Mouse (Mus musculus) cerebellum, adult 2 months (tissue): Measurements from ENCODE around the gene Letmd1. TPM values are rescaled to one million over a fixed set of nuclear protein-coding genes. Genes with fewer than 3 reads are reported as not detected.

ENCODE experiments used
- DNase-seq, 2 experiments: peaks; one replicate each; pipeline ENCODE4 v3.0.0; 2021
- H3K27ac ChIP-seq: fragments of 200-500 bp; 2 replicates; pipeline ENCODE4 v1.5.1; 2012; ENCODE audit warnings: low read length, control low read depth, inconsistent platforms; ENCODE audit not compliant: insufficient read depth
- H3K27me3 ChIP-seq: fragments of 200-500 bp; 2 replicates; pipeline ENCODE4 v1.6.1; 2012; ENCODE audit warnings: inconsistent platforms, mild to moderate bottlenecking, low read length, moderate library complexity; ENCODE audit not compliant: control insufficient read depth, insufficient read depth
- H3K4me1 ChIP-seq: fragments of 200-500 bp; 2 replicates; pipeline ENCODE4 v1.6.1; 2011; ENCODE audit warnings: low read length; ENCODE audit not compliant: control insufficient read depth, insufficient read depth
- H3K4me3 ChIP-seq: fragments of 200-500 bp; replicated peaks from 2 replicates; pipeline ENCODE3; 2011; ENCODE audit warnings: mild to moderate bottlenecking, low read depth, low read length, control low read depth; ENCODE audit not compliant: insufficient read depth
- CTCF ChIP-seq: fragments of 200-500 bp; IDR thresholded peaks from 2 replicates; pipeline ENCODE4 v1.5.1; 2011; ENCODE audit warnings: low read depth, mild to moderate bottlenecking, control low read depth, low read length, moderate library complexity, borderline replicate concordance; ENCODE audit not compliant: insufficient read depth
- POLR2A ChIP-seq: fragments of 200-500 bp; IDR thresholded peaks from 2 replicates; pipeline ENCODE4 v1.6.1; 2011; ENCODE audit warnings: low read length, control low read depth, borderline replicate concordance; ENCODE audit not compliant: insufficient read depth
- WGBS: fragments of 180-500 bp; shearing (Covaris S2); methylation state at CpG from one replicate; pipeline ENCODE4 v1.1.7; 2018; 5-methylcytosine and 5-hydroxymethylcytosine counted together
- polyA plus RNA-seq: library from polyadenylated mRNA; depleted of rRNA; stranded (reverse); fragments of >200 nt; gene quantifications from 2 replicates; pipeline ENCODE4 v1.2.3, GENCODE M21; 2012

The Letmd1 gene
- polyA plus RNA-seq, 1 experiment: 67.0 TPM

DNA sequence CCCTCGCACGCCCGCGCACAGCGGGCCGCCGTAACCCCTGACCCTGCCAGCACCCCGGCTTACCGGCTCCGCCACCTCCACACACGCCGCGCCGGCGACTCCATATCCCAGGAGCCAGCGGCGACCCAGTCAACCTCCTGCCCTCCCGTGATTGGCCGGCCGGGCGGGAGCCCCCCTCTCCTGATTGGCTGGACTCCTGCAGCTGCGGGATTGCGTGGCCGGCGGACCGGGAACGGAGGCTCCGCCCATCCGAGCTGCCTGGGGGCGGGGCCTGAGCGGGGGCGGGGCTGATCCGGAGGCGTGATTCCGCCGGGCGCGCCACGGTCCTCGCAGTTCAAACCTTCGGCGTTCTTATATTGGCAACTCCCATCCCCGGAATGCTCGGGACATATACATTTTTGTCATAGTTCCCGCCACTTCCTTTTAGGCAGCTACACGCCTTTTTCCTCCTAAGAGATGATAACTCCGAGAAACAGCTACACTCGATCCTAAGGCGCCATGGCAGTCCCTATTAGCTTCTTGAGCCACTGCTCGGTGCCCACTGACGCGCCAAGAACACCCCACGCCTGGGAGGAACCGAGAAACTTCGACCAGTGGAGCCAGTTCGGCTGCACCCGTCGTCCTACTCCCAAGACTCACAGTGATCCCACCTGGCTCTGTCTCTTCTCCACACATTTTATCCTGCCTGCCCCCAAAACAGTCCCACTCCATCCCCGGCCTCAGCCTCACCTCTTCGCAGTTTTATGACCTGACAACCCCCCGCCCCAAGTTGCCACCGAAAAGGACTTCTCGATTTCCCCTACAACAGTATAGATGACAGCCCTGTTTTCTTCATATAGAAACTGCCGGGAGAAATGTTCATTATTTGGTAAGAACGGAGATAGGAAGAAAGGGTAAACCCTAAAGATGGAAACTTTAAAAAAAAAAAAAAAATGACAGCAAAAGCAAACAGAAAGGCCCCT is 45.6 kb upstream of the Letmd1 start:
- H3K27ac ChIP-seq: no peak overlapping the region
- H3K4me3 ChIP-seq: peak overlapping the region; percentile 99
- no peaks in the 10 kb centered on the region for H3K27me3 ChIP-seq
- WGBS: 2% methylated on average over 59 of the region's 65 CpGs
- no peak for TF ChIP-seq CTCF
- TF ChIP-seq POLR2A: peak; percentile 65; the same call in 1 of the 2 replicates
- peak; percentile 96 to 98 for DNase-seq
- peaks cover 9% of the 10 kb centered on the region for H3K4me1 ChIP-seq

DNA sequence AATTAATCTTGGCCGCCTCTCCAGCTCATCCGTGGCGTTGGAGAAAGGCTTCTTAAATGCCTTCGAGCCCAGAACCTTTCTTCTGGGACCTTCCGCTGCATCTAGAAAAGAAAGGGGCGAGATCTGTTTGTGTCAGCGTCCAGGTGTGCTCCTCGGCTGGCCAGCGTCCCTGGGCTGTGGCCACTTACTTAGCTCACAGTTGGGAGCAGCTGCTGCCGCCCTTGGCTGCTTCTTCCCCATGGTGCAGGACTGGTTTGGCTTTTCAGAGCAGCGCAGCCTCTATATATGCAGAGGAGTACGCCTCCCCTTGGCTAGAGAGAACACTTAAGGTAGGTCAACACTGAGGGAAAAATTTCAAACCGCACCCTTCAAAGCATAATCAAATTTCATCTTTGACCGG is 44.9 kb upstream of the Letmd1 start:
- TF ChIP-seq POLR2A (no peak), CTCF (no peak)
- WGBS: 6% methylated on average over 14 of the region's 14 CpGs
- Histone ChIP-seq H3K4me3 (no peak overlapping the region), H3K27ac (no peak overlapping the region), H3K27me3 (no peaks in the 10 kb centered on the region), H3K4me1 (peaks cover 9% of the 10 kb centered on the region)
- no peak for DNase-seq

GRCm38 (mm10) chr15:100424396-100425122 is 44.3 kb upstream of the Letmd1 start, which contains the start of gene Slc11a2:
Slc11a2 (minus strand) TSS chr15:100425072.
- Histone ChIP-seq H3K4me1 (peaks cover 5% of the 10 kb centered on the region), H3K27me3 (no peaks in the 10 kb centered on the region), H3K27ac (no peak within 1 kb of the TSS), H3K4me3 (no peak within 1 kb of the TSS)
- no peak for TF ChIP-seq POLR2A
- TF ChIP-seq CTCF: no peak
- 49% methylated on average over 17 of the region's 17 CpGs for WGBS
- no peak for DNase-seq

GRCm38 (mm10) chr15:100428296-100428905 is 40.4 kb upstream of the Letmd1 start:
- no peak overlapping the region for H3K4me3 ChIP-seq
- H3K27me3 ChIP-seq: no peaks in the 10 kb centered on the region
- TF ChIP-seq POLR2A (no peak), CTCF (no peak)
- peaks cover 10% of the 10 kb centered on the region for H3K4me1 ChIP-seq
- 84% methylated on average over 13 of the region's 13 CpGs for WGBS
- DNase-seq: no peak
- H3K27ac ChIP-seq: no peak overlapping the region

- 18% methylated on average over 11 of the region's 11 CpGs for WGBS
- Histone ChIP-seq H3K4me1 (peaks cover 10% of the 10 kb centered on the region), H3K27me3 (no peaks in the 10 kb centered on the region), H3K27ac (no peak overlapping the region; the same call in 1 of the 2 replicates), H3K4me3 (no peak overlapping the region)
- DNase-seq: peak; percentile 44 to 60
- TF ChIP-seq POLR2A: no peak
Observed at GRCm38 (mm10) chr15:100429959-100430565, 38.8 kb upstream of the Letmd1 start.

GRCm38 (mm10) chr15:100433234-100433633 is 35.6 kb upstream of the Letmd1 start:
- WGBS: 68% methylated on average over 4 of the region's 4 CpGs
- Histone ChIP-seq H3K4me1 (peaks cover 10% of the 10 kb centered on the region), H3K27me3 (no peaks in the 10 kb centered on the region), H3K4me3 (no peak overlapping the region), H3K27ac (no peak overlapping the region)
- TF ChIP-seq CTCF (no peak), POLR2A (no peak)
- no peak for DNase-seq

DNA sequence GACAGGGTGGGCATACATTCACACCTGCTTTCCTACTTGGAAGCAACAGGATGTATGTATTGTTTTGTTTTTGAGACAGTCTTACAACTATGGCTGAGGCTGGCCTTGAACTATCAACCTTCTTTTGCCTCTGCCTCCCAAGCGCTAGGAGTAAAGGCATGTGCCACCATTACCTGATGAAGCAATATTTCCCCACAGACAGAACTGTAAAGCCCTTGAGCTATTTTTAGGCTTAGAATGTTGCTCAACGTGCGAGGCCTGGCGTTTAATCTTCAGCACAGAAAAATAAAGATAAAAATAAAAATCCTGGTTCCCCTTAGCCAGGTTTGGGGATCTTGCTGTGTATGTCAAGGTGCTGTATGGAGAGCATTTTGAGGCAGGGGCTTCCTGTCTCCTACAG is 32.7 kb upstream of the Letmd1 start:
- 87% methylated on average over 4 of the region's 4 CpGs for WGBS
- no peak for TF ChIP-seq POLR2A
- TF ChIP-seq CTCF: no peak

More for the DNA sequence above, 32.7 kb upstream of the Letmd1 start:
- no peak overlapping the region for H3K27ac ChIP-seq
- no peaks in the 10 kb centered on the region for H3K27me3 ChIP-seq
- no peak for DNase-seq
- no peak overlapping the region for H3K4me3 ChIP-seq
- no peaks in the 10 kb centered on the region for H3K4me1 ChIP-seq
